Mouse (Mus musculus) E14TG2a.4 (cell line): ENCODE results near the gene Hsd17b2.

Experiments used
- CTCF ChIP-seq: conservative IDR thresholded peaks from 2 replicates; pipeline ENCODE4 v1.5.1; 2014; ENCODE audit warnings: low read length
- NANOG ChIP-seq: IDR thresholded peaks from 2 replicates; pipeline ENCODE4 v1.6.1; 2014; ENCODE audit warnings: borderline replicate concordance, low read length, mixed read lengths
- POU5F1 ChIP-seq: IDR thresholded peaks from 2 replicates; pipeline ENCODE4 v1.6.1; 2014; ENCODE audit warnings: low read length, borderline replicate concordance

GRCm38 (mm10) chr8:117796464-117796863 lies 94.8 kb downstream of the Hsd17b2 start:
- TF ChIP-seq CTCF (no peak), POU5F1 (no peak), NANOG (no peak)
